Mouse (Mus musculus): Measurements from ENCODE around the gene Jmjd6.

DNA sequence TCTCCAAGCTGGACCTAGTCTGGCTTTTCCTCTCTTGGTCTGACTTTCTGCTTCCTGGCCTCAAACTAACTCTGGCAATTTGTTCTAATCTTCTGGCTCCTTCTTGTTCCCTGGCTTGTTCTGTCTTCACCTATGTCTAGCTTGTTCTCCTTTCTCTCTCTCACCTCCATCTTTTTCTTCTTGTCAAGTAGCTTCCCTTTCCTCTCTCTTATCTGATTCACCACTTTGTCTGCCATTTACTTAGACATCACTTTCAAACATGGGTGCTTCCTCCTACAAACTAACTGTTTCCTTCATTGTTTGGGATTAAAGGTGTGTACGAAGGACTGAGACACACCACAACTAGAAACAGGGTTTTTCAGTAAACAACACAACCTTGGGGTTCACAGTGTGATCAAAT, 8.3 kb downstream of the Jmjd6 start:
- TF ChIP-seq CTCF (IDR thresholded peaks at IDR 0.05; ENCODE audit: insufficient read depth, low read depth, low read length): no peak
- no peak for TF ChIP-seq POLR2A (IDR thresholded peaks at IDR 0.05; ENCODE audit: insufficient read depth, low read depth, low read length)
